Mouse (Mus musculus): Measurements from ENCODE around the gene Myrip. TPM values are rescaled to one million over a fixed set of nuclear protein-coding genes. Genes with fewer than 3 reads are reported as not detected.

Myrip gene
- total RNA-seq, 4 experiments from 2014 or later: 5.5 to 10.8 (median 7.0) TPM

Other genes starting within 250 kb of the Myrip start
- 10 to 100 TPM in 2 of 4 experiments, 1 to 10 TPM in 2; 5.7 to 18.2 (median 12.4) TPM for gene Cx3cr1, start 231.6 kb upstream of the Myrip start, total RNA-seq (2022)
- gene Ccr8, start 209.4 kb upstream of the Myrip start, total RNA-seq (2022): not detected
- gene Slc25a38, start 191.1 kb upstream of the Myrip start, total RNA-seq (2022): 10 to 100 TPM; 30.0 to 35.8 (median 30.9) TPM
- 100 to 1,000 TPM; 670 to 850 (median 733) TPM for gene Rpsa, start 173.8 kb upstream of the Myrip start, total RNA-seq (2022)
- gene Mobp, start 151.8 kb upstream of the Myrip start, total RNA-seq (2022): under 1 TPM; 0.23 to 0.59 (median 0.37) TPM
- 10 to 100 TPM; 53.1 to 71.1 (median 66.6) TPM for gene Eif1b, start 190.7 kb downstream of the Myrip start, total RNA-seq (2022)
- gene Entpd3, start 238.3 kb downstream of the Myrip start, total RNA-seq (2022): 1 to 10 TPM in 2 of 4 experiments, under 1 TPM in 2; 0.15 to 4.7 (median 1.6) TPM